Mouse (Mus musculus): ENCODE results near the gene Ggn.
"Not testable (repeated sequence)": the region's sequence is repeated elsewhere in the genome, so short reads cannot be mapped to it uniquely, and the experiment has no call there.

Gene Ggn

GRCm38 (mm10) chr7:29212775-29213560 lies 43.0 kb downstream of the Ggn start:
- not testable (repeated sequence) for DNase-seq

DNA sequence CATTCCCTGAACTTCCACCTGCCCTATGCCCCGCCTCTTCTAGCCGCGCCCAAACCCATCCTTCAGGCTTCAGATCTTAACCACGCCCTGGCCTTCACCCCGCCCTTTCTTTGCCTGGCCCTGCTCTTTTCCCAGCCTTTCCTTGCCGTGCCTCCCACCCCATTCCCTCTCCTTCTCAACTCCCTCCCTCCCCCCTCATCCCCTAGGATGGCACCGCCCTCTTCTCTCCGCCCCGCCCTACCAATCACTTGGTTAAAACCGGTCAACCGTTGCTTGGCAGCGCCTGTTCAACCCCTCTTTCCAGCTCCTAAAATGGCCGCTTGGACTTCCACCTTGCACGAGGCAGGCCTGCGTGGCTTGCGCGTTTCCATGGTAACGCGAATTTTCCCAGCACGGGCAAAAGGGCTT lies 43.7 kb downstream of the Ggn start, which contains the start of gene Catsperg1:
Gene Catsperg1 (minus strand): TSS at position 361 of the 408 bp plus-strand sequence.
- no peak for DNase-seq

DNA sequence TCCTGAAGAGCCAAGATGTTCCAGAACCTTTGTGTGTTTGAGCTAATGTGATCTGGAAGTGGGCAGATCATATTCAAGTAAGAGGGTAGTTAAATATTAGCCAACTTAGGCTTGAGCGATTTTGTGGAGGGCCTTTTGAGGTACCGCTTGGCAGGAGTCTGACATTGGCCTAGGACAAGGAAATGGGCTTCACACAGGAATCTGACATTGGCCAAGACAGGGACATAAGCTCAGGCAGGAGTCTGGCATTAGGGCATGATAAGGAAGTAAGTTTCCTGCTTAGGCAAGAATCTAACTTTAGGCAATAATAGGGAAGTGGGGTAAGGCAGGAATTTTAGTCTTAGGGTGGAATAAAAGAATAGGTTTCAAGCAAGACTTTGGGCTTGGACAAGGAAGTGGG lies 44.2 kb downstream of the Ggn start:
- DNase-seq: no peak

- no peak for DNase-seq
Observed at GRCm38 (mm10) chr7:29214846-29215245, 44.8 kb downstream of the Ggn start.
